Mouse (Mus musculus): ENCODE data around the gene Slc35e3. TPM values are rescaled to one million over a fixed set of nuclear protein-coding genes. Genes with fewer than 3 reads are reported as not detected.

Slc35e3 gene
- polyA plus RNA-seq, 1 experiment from 2014 or later = 11.7 TPM

DNA sequence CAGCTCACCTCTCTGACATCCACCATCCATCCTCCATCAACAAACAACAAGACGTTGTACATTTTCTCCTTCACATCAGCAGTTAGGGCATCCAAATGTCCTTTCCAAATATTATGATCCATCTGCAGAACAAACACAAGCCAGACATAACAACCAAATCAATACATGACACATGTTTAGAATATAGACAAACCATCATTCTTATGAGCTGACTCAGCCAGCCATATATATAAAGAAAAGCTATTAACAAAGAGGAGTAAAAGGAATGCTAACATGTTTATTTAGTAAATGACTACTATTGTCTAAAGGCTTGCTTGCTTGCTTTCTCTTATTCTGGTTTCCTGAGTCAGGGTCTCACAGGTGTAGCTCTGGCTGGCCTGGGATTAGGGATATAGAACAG, 11.1 kb upstream of the Slc35e3 start:
- Histone ChIP-seq H3K4me2 (replicated peaks) (no peak overlapping the region), H3K4me3 (replicated peaks) (no peak overlapping the region), H3K36me3 (peaks cover 44% of the 10 kb centered on the region), H3K9ac (no peak overlapping the region), H3K27me3 (replicated peaks) (no peaks in the 10 kb centered on the region), H3K4me1 (replicated peaks) (no peaks in the 10 kb centered on the region), H3K9me3 (no peaks in the 10 kb centered on the region), H3K27ac (no peak overlapping the region)
- no peak for ATAC-seq
- WGBS = 68% methylated on average over 1 of the region's 1 CpGs

DNA sequence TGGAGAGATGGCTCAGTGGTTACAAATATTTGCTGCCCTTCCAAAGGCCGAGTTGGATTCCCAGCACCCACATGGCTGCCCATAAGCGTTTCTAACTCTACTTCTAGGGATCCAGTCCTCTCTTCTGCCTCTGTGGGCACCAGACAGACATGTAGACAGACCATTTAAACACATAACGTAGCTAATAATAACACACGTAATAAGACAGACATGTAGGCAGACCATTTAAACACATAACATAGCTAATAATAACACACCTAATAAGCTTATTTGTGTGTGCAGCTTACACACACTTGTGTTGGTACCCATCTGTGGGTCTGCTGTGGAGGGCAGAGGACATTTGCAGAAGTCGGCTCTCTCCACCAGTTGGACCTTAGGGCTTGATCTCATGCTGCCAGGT, 10.6 kb upstream of the Slc35e3 start:
- H3K36me3 ChIP-seq = peaks cover 48% of the 10 kb centered on the region
- no peak overlapping the region for H3K9ac ChIP-seq
- H3K4me1 ChIP-seq (replicated peaks) = no peaks in the 10 kb centered on the region
- WGBS = 90% methylated on average over 5 of the region's 5 CpGs
- H3K27ac ChIP-seq = no peak overlapping the region
- H3K4me2 ChIP-seq (replicated peaks) = no peak overlapping the region
- ATAC-seq = no peak
- no peaks in the 10 kb centered on the region for H3K9me3 ChIP-seq
- no peaks in the 10 kb centered on the region for H3K27me3 ChIP-seq (replicated peaks)
- H3K4me3 ChIP-seq (replicated peaks) = no peak overlapping the region

DNA sequence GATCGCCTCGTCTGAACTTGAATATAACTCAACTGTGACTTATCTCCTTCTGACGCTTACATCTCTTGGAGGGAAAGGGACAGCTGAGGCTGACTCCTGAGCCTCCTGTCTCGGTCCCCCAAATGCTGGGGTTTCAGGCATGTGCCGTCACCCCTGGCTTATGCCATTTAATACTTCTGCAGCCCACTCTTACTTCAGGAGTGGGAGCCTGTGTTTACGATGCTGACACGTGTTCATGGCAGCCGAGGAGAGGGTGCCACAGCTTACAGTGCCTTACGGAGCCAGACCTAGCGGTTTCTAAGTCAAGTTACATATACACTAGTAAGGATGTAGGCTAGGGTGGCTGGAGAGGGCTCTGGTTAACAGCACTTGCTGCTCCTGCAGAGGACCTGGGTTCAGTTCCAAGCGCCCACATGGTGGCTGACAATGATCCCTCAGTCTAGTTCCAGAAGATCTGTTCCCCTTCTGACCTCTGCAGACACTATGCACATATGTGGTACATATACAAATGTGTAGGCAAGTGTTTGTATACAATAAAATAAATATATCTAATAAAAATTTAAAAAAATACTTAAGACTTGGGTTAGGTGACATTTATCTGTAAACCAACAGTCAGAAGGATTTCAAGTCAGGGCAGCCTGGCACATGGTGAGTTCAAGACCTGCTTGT, 9.8 kb upstream of the Slc35e3 start:
- Histone ChIP-seq H3K4me3 (replicated peaks) (no peak overlapping the region), H3K27ac (no peak overlapping the region), H3K27me3 (replicated peaks) (no peaks in the 10 kb centered on the region), H3K4me1 (replicated peaks) (no peaks in the 10 kb centered on the region), H3K4me2 (replicated peaks) (no peak overlapping the region), H3K9ac (no peak overlapping the region), H3K9me3 (no peaks in the 10 kb centered on the region), H3K36me3 (peaks cover 52% of the 10 kb centered on the region)
- ATAC-seq = no peak
- 88% methylated on average over 11 of the region's 11 CpGs for WGBS

DNA sequence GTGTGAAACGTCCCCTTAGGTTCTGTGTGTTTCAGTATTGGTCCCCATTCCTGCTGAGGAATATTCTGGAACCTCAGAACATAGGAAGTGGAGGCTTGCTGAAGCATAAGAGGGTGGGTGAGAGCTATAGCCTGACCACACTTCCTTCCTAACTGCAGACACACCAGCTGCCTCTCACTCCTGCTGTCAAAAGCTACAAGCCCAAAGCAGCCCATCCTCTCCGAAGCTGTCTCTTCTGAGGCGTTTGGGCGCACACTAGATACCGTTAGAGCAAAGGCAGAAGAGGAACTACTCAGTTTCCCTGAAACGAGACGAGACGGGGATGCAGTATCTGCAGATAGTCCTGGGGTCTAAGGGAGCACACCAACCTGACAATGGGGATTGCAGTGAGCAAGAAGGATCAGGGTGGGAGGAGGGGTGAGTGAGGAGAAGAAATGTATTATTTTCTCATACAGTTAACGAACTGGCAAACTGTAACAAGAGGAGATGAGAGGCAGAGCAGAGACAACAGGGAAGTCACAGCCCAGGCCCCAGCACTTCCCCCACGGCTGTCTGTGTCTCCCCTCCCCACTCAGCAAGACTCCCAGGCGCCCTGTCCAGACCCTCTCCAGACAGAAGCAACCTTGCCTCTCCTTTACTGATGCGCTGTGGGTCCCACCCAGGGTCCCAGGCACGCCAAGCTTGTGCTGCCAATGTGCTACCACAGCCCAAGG, 9.1 kb upstream of the Slc35e3 start:
- no peaks in the 10 kb centered on the region for H3K9me3 ChIP-seq
- ATAC-seq = no peak

DNA sequence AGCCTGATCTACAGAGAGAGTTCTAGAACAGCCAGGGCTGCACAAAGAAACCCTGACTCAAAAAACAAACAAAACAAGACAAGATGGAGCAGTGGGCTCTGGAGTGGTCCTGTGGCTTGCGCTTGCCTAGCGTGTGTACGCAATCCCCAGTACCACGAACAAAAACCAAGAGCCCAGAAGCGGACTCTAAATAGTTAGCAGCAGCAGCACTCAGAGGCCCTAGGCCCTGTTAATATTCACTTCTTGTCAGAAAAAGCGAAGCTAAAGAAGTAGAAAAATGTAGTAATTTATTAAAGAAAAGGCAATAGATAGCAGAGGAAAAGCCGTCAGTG, 8.4 kb upstream of the Slc35e3 start:
- no peaks in the 10 kb centered on the region for H3K4me1 ChIP-seq (replicated peaks)
- peaks cover 56% of the 10 kb centered on the region for H3K36me3 ChIP-seq
- no peak overlapping the region for H3K9ac ChIP-seq
- no peak overlapping the region for H3K27ac ChIP-seq
- 96% methylated on average over 7 of the region's 7 CpGs for WGBS
- H3K9me3 ChIP-seq = no peaks in the 10 kb centered on the region
- no peak overlapping the region for H3K4me3 ChIP-seq (replicated peaks)
- no peak for ATAC-seq
- no peak overlapping the region for H3K4me2 ChIP-seq (replicated peaks)
- H3K27me3 ChIP-seq (replicated peaks) = no peaks in the 10 kb centered on the region

More for the DNA sequence above, 9.1 kb upstream of the Slc35e3 start:
- Histone ChIP-seq H3K27me3 (replicated peaks) (no peaks in the 10 kb centered on the region), H3K4me1 (replicated peaks) (no peaks in the 10 kb centered on the region), H3K4me3 (replicated peaks) (no peak overlapping the region), H3K36me3 (peaks cover 52% of the 10 kb centered on the region), H3K27ac (no peak overlapping the region), H3K9ac (no peak overlapping the region), H3K4me2 (replicated peaks) (no peak overlapping the region)
- 87% methylated on average over 13 of the region's 13 CpGs for WGBS

DNA sequence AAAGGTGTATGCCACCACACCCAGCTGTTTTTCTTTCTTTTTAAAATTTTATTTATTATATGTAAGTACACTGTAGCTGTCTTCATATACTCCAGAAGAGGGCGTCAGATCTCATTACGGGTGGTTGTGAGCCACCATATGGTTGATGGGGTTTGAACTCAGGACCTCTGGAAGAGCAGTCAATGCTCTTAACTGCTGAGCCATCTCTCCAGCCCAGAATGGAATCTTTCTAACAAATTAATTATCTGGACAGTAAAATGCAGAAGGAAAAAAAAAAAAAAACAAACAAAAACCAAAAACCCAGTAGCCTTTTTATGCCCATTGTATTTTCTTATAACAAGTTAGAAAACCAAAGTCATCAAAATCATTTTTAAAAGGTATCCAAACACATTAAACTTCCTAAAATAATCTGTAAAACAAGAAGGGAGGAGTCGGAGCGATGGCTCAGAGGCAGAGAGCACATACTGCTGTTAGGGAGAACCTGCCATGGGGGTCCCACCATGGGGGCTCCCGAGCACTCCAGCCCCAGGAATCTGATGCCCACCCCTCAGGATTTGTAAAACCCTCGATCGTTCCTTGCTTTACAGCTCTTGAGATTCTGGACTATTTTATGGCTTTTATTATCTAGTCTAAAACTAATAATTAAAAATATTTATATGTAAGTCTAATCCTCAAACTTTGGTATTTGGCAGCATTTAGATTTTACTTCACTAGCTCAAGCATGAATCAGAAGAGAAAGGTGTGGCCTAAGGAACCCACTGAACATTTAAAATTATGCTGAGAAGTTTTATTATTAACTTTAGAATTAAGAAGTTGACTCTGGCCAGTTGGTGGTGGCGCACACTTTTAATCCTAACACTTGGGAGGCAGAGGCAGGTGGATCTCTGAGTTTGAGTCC, 7.8 kb upstream of the Slc35e3 start:
- no peaks in the 10 kb centered on the region for H3K4me1 ChIP-seq (replicated peaks)
- H3K27me3 ChIP-seq (replicated peaks) = no peaks in the 10 kb centered on the region
- H3K9me3 ChIP-seq = no peaks in the 10 kb centered on the region
- ATAC-seq = no peak
- H3K4me2 ChIP-seq (replicated peaks) = no peak overlapping the region
- no peak overlapping the region for H3K9ac ChIP-seq
- no peak overlapping the region for H3K4me3 ChIP-seq (replicated peaks)
- 91% methylated on average over 8 of the region's 8 CpGs for WGBS
- no peak overlapping the region for H3K27ac ChIP-seq
- H3K36me3 ChIP-seq = peaks cover 53% of the 10 kb centered on the region

DNA sequence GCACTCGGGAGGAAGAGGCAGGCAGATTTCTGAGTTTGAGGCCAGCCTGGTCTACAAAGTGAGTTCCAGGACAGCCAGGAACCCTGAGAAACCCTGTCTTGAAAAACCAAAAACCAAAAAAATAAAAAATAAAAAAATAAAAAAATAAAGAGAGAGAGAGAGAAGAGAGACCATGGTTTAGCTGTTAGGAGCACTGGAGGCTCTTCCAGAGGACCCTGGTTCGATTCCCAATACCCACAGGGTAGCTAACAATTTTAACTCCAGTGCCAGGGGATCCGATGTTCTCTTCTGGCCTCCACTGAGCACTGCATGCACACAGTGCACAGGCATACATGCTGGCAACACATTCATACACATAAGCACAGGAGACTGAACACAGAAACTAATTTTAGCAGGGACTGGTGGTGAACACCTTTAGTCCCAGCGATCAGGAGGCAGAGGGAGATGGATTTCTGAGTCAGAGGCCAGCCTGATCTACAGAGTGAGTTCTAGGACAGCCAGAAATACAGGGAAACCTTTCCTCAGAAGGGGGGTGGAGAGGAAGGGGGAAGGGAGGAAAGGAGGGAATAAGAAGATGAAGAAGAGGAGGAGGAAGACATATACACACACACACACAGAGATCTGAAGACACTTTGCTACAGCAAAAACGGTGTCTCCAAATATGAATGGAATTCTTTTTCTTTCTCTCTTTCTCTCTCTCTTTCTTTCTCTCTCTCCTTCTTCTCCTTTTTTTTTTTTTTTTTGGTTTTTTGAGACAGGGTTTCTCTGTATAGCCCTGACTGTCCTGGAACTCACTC, 6.9 kb upstream of the Slc35e3 start:
- Histone ChIP-seq H3K4me2 (replicated peaks) (no peak overlapping the region), H3K27ac (no peak overlapping the region), H3K4me3 (replicated peaks) (no peak overlapping the region), H3K9me3 (no peaks in the 10 kb centered on the region), H3K36me3 (peaks cover 48% of the 10 kb centered on the region), H3K4me1 (replicated peaks) (no peaks in the 10 kb centered on the region), H3K27me3 (replicated peaks) (no peaks in the 10 kb centered on the region), H3K9ac (no peak overlapping the region)
- WGBS = 92% methylated on average over 5 of the region's 5 CpGs
- ATAC-seq = no peak

DNA sequence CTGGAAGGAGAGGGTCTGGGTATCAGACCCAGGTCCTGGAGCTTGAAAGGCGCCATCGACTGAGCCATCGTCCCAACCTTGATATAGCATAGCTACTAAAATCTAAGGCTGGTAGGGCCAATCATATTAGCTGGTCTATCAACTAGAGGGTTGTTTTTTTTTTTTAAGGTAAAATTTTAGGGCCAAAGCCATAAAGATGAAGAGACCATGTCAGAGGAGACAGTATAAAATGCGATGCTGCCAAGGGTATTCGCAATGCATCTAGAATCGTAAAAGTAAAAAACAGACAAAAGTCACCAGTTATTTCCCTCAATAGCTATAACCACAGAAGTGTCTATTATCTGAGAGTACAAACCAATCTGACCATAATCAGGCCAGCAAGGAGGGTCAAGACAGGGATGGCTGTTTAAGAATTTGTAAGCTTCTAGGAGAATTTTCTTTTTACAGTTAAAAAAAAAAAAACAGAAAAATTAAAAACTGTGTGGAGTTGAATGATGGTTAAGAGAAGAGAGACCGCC, 6.2 kb upstream of the Slc35e3 start:
- no peak overlapping the region for H3K27ac ChIP-seq
- WGBS = 95% methylated on average over 7 of the region's 7 CpGs
- H3K4me2 ChIP-seq (replicated peaks) = no peak overlapping the region
- peaks cover 44% of the 10 kb centered on the region for H3K36me3 ChIP-seq
- H3K4me3 ChIP-seq (replicated peaks) = no peak overlapping the region
- ATAC-seq = no peak
- no peaks in the 10 kb centered on the region for H3K4me1 ChIP-seq (replicated peaks)
- H3K27me3 ChIP-seq (replicated peaks) = no peaks in the 10 kb centered on the region
- H3K9ac ChIP-seq = no peak overlapping the region
- H3K9me3 ChIP-seq = no peaks in the 10 kb centered on the region

DNA sequence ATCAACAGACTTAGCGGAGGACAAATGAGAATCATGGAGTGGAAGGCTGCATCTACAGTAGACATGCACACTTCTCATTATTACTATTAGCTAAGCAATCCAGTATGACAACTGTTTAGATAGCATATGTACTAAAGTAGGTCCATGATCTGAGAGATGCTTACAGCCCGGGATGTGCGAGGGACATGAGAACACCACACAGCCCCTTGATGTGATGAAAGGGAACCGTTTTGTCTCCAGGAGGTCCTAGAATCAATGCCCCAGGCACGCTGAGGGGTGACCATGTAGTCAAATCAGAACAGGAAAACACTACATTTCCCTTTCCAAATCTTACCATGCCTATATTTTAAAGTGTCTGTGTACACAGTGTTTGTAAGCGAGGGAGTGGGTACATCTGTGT, 5.6 kb upstream of the Slc35e3 start:
- no peak overlapping the region for H3K9ac ChIP-seq
- H3K36me3 ChIP-seq = peaks cover 39% of the 10 kb centered on the region
- no peaks in the 10 kb centered on the region for H3K27me3 ChIP-seq (replicated peaks)
- H3K9me3 ChIP-seq = no peaks in the 10 kb centered on the region
- H3K27ac ChIP-seq = no peak overlapping the region
- H3K4me3 ChIP-seq (replicated peaks) = no peak overlapping the region
- no peak for ATAC-seq
- no peaks in the 10 kb centered on the region for H3K4me1 ChIP-seq (replicated peaks)
- 96% methylated on average over 6 of the region's 6 CpGs for WGBS
- no peak overlapping the region for H3K4me2 ChIP-seq (replicated peaks)

DNA sequence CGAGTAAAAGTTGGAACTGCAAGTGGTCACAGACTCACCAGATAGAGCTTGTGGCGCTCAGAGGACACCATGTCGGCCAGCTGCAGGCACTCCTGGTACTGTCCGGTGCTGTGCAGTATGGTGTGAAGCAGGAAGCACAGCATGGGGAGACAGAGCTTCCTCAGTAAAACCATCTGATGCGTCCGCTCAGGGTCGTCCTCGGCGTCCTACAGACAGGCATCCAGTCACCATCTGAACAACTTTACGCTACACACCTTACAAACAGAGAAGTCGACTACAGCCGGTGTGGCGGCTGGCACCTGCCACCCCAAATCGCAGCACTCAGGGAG, 5.1 kb upstream of the Slc35e3 start:
- Histone ChIP-seq H3K9ac (no peak overlapping the region), H3K27me3 (replicated peaks) (no peaks in the 10 kb centered on the region), H3K9me3 (no peaks in the 10 kb centered on the region), H3K4me1 (replicated peaks) (no peaks in the 10 kb centered on the region), H3K27ac (no peak overlapping the region), H3K4me3 (replicated peaks) (no peak overlapping the region), H3K36me3 (peaks cover 37% of the 10 kb centered on the region), H3K4me2 (replicated peaks) (no peak overlapping the region)
- WGBS = 97% methylated on average over 14 of the region's 14 CpGs
- no peak for ATAC-seq

DNA sequence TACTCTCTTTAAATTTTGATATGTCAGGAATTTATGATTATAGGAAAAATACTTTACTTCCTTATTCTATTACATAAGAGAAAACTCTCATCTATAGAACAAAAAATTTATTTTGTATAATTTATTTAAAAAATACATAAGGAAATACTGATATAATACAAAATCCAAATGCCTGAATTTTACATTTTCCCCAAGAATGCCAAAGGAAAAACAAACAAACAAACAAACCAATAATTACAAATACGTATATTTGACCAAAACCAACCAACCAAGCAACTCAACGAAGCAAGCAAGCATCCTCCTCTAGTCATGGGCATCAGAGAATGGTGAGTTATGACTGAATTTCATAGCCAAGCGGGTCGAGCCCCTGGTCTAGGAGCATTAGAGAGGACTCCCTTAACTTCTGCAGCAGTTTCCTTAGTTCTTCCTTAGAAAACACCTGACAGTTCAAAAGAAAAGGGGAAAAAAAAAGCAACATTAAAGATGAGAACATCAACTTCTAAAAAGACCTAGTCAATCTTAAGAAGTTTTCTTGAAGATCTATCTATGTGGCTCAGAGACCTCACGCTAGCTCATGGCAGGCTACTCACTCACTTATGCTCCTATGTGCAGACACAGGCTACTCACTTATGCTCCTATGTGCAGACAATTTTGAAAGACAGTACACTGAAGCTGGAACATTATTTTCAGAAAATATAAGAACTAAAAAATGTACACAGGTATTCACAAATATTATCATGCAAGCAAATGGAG, 4.5 kb upstream of the Slc35e3 start:
- no peak overlapping the region for H3K4me2 ChIP-seq (replicated peaks)
- no peak for ATAC-seq
- no peaks in the 10 kb centered on the region for H3K4me1 ChIP-seq (replicated peaks)
- H3K9ac ChIP-seq = no peak overlapping the region
- H3K27me3 ChIP-seq (replicated peaks) = no peaks in the 10 kb centered on the region
- WGBS = 97% methylated on average over 5 of the region's 5 CpGs
- H3K4me3 ChIP-seq (replicated peaks) = no peak overlapping the region
- H3K27ac ChIP-seq = no peak overlapping the region
- H3K9me3 ChIP-seq = no peaks in the 10 kb centered on the region
- H3K36me3 ChIP-seq = peaks cover 33% of the 10 kb centered on the region
